Mouse (Mus musculus): Measurements from ENCODE around the gene Gm5767.
"Not testable (repeated sequence)": the region's sequence is repeated elsewhere in the genome, so short reads cannot be mapped to it uniquely, and the experiment has no call there.

Gm5767 gene

DNA sequence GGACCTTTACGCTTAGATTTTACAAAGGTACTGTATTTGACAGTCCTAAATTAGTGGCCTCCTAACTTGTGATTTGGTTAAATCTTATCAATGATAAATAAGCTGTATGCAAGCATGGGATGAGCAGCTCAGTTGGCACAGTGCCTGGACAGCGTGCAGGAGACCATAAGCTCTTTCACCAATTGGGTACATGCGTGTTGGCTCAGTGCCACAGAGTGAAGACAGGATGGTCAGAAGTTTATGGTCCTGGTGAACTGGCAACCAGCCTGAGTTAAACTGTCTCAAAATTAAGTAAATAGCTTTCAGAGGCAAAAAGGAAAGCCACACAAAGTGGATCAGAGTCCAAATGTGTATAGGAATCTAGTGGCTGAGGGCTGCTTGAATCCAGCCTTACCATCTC, 20.0 kb downstream of the Gm5767 start:
- DNase-seq (ENCODE audit: low read depth in 2 of 2, low spot score in 2 of 2): no peak

DNA sequence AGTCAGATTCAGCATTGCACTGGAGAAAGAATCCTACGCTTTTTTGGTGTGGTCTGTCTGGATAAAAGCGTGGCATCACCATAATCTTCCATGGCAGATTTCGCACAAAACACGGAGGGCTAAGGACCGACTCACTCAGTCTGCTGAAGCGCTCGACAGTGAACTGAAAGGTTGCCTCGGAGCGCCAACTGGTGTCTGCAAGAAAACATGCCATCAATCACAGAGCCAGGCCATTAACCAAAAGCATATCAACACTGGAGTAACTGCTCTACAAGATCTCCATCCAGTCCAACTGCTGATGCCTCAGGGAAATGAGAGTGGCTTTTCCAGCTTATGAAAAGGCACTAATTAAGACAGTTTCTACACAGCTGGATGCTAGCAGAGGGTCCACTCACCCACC, 31.4 kb downstream of the Gm5767 start:
- DNase-seq (ENCODE audit: low read depth in 2 of 2, low spot score in 2 of 2): no peak

DNA sequence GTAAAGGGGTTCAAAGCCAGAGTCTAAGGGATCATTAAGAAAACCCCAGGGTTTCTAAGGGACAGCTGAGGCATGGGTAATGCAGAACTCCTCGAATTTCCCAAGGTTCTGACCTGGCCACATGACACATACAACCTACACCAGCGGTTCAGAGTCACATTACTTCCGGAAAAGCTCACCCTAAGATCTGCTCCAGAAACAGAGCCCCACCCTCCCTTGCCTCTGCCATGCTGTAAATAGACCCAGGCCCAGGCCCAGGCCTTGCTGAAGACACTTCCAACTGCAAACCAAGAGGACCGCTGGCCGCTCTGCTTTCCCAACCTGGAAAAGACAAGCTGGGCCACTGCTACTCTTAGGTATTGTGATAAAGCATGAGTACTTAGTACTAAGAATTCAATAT, 34.3 kb downstream of the Gm5767 start:
- no peak for DNase-seq (ENCODE audit: low read depth in 2 of 2, low spot score in 2 of 2)

DNA sequence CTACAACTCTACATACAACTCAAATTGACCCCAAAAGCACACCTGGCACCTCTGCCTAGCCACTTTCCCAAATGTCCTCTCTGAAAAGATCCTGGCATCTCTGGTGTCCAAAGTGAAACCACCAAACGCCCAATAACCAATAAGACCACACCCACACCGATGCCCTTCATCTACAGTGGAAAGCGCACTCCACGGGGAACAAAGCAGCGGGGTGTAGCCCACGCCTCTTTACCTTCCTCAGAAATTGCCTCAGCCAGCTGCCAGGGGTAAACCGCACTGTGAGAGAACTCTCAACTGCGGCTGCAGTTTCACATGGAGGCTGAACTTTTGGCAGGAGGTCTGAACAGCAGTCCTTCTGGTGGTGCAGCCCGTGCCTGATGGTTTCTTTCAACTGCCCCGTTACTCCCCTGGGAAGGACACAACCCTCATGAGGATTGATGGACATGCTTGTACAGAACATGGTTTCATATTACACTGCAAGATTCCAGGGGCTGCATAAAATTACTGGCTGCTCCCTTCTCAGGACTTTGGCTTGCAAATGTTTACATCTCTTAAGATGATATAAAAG, 35.0 kb downstream of the Gm5767 start:
- no peak for DNase-seq (ENCODE audit: low read depth in 2 of 2, low spot score in 2 of 2)

DNA sequence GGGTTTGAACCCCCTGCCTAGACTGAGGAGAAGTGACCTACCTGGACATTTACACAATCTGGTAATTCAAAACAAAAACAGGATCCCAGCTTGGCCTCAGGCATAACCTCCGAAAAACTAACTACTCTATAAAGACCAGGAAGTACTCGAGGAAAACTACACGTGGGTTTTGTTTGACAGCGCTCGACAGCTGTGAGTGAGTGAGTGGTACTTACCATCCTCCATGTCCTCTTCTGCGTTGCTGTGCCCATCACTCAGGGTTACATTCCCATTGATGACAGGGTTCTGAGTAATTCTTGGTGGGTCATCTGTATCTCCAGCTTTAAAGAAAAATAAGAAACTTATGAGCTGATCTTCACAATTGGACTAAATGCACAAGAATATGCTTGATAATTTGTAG, 35.7 kb downstream of the Gm5767 start:
- no peak for DNase-seq (ENCODE audit: low read depth in 2 of 2, low spot score in 2 of 2)

DNA sequence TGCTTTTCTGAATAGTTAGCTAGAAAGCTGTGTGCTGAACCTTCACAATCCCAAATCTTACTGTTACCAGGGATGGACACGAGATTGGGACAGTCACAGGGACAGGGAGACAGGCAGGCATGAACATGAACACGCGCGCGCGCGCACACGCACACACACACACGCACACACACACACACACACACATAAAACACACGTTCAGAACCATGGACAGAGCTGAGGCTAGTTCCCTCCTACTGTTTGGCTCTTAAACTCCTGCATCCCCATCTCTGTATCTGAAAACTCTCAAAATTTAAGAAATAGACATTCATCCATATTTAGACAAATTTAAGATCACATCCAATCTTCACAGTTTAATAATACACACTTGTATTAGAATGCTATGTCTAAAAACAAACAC, 37.2 kb downstream of the Gm5767 start:
- no peak for DNase-seq (ENCODE audit: low read depth in 2 of 2, low spot score in 2 of 2)

DNA sequence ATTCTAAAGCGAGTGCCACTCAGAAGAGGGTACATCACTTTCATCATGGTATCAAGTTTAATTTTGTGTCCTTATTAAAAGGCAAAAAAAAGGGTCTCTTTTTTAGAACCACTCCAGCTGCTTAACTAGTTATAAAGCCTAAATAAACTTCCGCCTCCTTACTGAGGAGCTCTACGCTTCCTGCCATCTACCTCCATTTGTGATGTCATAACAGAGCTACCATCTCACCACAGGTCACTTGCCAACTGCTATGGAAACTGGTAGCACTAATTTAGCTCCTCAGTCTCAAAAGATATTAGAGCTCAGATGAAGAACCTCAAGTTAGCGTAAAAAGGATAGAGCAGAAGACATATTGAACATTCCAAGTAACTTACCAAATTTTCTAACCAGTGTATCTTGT, 39.9 kb downstream of the Gm5767 start:
- DNase-seq (ENCODE audit: low read depth in 2 of 2, low spot score in 2 of 2): no peak

DNA sequence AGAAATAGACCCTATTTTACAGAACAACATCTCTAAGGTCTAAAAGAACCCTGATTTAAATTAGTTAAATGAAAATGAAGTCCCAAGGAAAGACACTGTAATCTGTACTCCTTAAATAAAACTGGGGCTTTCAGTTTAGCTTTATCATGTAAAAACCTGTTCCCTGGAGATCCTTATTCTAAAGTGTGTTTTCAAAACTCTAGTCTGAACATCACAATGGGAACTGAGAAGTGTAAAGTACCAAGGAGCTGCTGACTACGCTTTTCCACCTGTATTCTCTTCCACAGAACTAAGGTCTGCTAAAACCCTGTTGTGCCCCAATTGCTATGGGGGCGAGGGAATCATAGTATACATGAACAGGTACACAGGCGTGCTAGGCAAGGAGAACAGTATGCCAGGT, 43.5 kb downstream of the Gm5767 start:
- DNase-seq (ENCODE audit: low read depth in 2 of 2, low spot score in 2 of 2): no peak

DNA sequence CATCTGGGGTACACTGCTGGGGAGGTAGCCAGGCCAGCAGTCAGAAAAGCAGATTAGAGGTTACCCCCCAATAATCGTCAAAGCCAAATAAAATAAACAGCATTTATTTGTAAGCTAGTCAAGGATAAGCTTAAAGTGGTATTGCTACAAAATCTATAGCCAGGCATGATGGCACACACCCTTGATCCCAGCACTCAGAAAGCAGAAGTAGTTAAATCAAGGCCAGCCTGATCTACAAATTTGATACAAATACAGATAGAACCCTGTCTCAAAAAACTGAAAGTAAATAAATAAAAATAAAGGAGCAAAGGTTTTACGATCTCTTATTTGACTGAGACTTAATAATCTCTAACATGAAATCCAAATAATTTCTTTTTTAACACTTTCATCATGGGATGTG, 45.2 kb downstream of the Gm5767 start:
- DNase-seq (ENCODE audit: low read depth in 2 of 2, low spot score in 2 of 2): no peak

DNA sequence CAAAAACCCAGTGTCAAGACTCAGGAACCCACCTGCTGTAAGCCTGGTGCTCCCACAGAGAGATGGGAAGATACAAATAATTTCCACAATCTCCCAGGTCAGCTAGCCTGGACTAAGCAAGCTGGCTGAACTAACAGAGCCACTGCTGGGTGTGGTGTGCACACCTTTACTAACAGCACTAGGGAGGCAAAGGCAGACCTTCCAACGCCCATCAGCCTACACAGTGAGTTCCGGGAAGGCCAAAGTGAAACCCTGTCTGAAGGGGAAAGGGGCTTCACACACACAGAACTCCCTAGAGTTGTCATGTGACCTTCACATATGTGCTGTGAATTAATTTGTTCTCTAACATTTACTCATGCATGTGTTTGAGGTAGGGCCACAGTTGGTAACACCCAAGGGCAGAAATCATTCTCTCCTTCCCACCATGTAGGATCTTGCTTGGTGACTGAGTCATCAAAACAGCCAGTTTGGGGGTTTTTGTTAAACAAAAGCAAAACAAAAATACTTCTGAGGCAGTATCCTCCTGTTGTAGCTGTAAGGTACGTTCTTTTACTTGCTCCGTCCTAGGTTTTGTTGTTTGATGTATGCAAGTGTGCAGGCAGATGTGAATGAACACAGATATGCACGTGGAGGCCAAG, 47.7 kb downstream of the Gm5767 start:
- DNase-seq (ENCODE audit: low read depth in 2 of 2, low spot score in 2 of 2): no peak

DNA sequence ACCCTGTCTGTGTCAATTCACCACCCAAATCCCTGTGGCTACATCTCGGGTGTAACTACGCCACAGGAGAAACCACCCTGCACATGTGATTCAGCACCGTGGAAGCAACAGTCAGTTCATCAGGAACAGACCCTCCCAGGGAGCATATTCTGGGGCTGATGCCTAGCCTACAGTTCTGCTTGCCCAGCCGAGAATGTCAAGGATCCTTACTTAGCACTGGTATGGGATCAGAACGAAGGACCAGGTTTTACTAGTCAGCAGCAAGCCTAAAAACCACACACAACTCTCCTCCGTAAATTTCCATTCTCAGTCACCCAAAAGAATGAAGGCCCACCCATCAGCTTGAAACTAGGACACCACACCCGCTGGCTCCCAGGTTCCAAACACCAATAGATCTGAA, 51.1 kb downstream of the Gm5767 start:
- no peak for DNase-seq (ENCODE audit: low read depth in 2 of 2, low spot score in 2 of 2)

DNA sequence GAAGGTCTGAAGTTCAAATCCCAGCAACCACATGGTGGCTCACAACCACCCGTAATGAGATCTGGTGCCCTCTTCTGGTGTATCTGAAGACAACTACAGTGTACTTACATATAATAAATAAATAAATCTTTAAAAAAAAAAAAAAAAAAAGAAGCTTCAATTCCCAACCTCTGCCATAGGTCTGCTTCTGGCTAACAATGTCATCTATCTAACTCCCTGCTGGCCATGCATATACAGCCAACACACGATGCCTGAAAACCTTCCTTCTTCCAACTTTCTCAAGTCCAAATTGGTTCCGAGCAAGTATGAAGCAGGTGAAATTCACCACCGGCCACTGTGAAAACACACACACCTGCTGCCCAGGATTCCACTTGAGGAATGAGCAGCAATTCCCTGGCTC, 51.9 kb downstream of the Gm5767 start:
- not testable (repeated sequence) for DNase-seq (ENCODE audit: low read depth in 2 of 2, low spot score in 2 of 2)
